Mouse (Mus musculus) liver, embryonic 11.5 days (tissue): ENCODE results near the gene Cntnap2. TPM values are rescaled to one million over a fixed set of nuclear protein-coding genes. Genes with fewer than 3 reads are reported as not detected.

Experiments used
- ATAC-seq: fragments of 200-750 bp; cut with Nextera tagmentation; replicated peaks from 2 replicates; pipeline ENCODE4 v1.8.0; 2017; ENCODE audit warnings: moderate number of reproducible peaks, mild to moderate bottlenecking, moderate TSS enrichment, moderate library complexity; ENCODE audit not compliant: low FRiP score
- DNase-seq: peaks from one replicate; pipeline ENCODE4 v3.0.0-alpha.2; 2017; ENCODE audit warnings: low spot score
- H3K27ac ChIP-seq: fragments of 300-500 bp; sonication (generic); 2 replicates; pipeline ENCODE4 v1.5.1; 2014; ENCODE audit warnings: mild to moderate bottlenecking, low read depth, low read length, control low read depth
- H3K27me3 ChIP-seq: fragments of 300-500 bp; sonication (generic); replicated peaks from 2 replicates; pipeline ENCODE4 v1.6.1; 2014; ENCODE audit warnings: low read length, mixed read lengths; ENCODE audit not compliant: control insufficient read depth, insufficient read depth
- H3K36me3 ChIP-seq: fragments of 300-500 bp; sonication (generic); 2 replicates; pipeline ENCODE4 v1.6.1; 2014; ENCODE audit warnings: mild to moderate bottlenecking, low read length, moderate library complexity, mixed read lengths; ENCODE audit not compliant: control insufficient read depth, insufficient read depth
- H3K4me1 ChIP-seq: fragments of 300-500 bp; sonication (generic); replicated peaks from 2 replicates; pipeline ENCODE4 v1.6.1; 2014; ENCODE audit warnings: low read length, mixed read lengths; ENCODE audit not compliant: control insufficient read depth, insufficient read depth
- H3K4me2 ChIP-seq: fragments of 300-500 bp; sonication (generic); 2 replicates; pipeline ENCODE4 v1.6.1; 2014; ENCODE audit warnings: mild to moderate bottlenecking, control low read depth, moderate library complexity
- H3K4me3 ChIP-seq: fragments of 300-500 bp; sonication (generic); 2 replicates; pipeline ENCODE4 v1.5.1; 2014; ENCODE audit warnings: low read depth, low read length, control low read depth
- H3K9ac ChIP-seq: fragments of 300-500 bp; sonication (generic); 2 replicates; pipeline ENCODE4 v1.6.1; 2014; ENCODE audit warnings: low read depth, low read length, control low read depth
- H3K9me3 ChIP-seq: fragments of 300-500 bp; sonication (generic); 2 replicates; pipeline ENCODE4 v1.6.1; 2016; ENCODE audit warnings: low read length, inconsistent platforms, mixed read lengths; ENCODE audit not compliant: control insufficient read depth
- WGBS: fragments of 180-500 bp; shearing (Covaris S2); extraction: QIAGEN DNeasy Blood & Tissue Kit; methylation state at CpG from one replicate; pipeline ENCODE4 v1.1.7; 2014; 5-methylcytosine and 5-hydroxymethylcytosine counted together
- polyA plus RNA-seq: library from polyadenylated mRNA; unstranded; fragments of >200 nt; fragmentation: Nextera tagmentation; extraction: Ambion mirVana; gene quantifications from 2 replicates; pipeline ENCODE4 v1.2.1, GENCODE M21; 2014

The Cntnap2 gene
- polyA plus RNA-seq, 1 experiment from 2014 or later: 1.2 TPM

DNA sequence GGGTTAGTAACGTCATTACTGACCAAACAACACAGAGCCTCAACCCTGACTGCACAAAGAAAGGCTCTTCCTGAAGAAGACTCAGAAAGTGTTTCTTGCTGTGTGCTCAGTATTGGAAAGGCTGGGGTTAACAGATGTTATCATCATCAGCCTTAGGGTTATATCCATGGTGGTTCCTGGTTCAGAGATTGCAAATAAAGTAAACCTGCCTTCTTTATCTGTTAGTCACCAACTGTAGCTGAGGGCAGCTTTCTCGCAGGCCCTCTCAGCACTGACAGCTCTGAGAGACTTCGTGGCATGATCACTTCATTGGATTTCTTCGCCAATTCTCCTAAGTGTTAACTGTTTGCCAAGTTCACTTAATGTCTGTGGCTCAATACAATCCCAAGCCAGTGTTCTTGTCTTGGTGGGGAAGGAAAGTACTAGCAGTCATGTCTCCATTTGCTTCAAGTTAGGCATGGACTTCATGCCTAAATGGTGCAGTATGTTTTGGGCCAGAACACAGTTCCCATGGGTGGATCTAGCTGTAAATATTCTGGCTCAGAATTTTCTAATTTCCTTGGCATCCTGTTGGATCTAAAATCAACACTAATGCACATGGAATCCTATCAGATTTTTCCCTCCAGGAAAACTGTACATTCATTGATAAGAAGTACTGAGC lies 2197.2 kb downstream of the Cntnap2 start:
- no peak overlapping the region for H3K4me3 ChIP-seq
- no peak overlapping the region for H3K4me2 ChIP-seq
- H3K27me3 ChIP-seq: no peaks in the 10 kb centered on the region
- DNase-seq (no peak), ATAC-seq (no peak)
- no peaks in the 10 kb centered on the region for H3K36me3 ChIP-seq
- WGBS: 64% methylated on average over 4 of the region's 4 CpGs
- H3K4me1 ChIP-seq: 0 out of 2 replicates have a peak, but pooled peaks cover 2% of the 10 kb centered on the region
- H3K9me3 ChIP-seq: no peaks in the 10 kb centered on the region
- H3K27ac ChIP-seq: no peak overlapping the region
- H3K9ac ChIP-seq: no peak overlapping the region

DNA sequence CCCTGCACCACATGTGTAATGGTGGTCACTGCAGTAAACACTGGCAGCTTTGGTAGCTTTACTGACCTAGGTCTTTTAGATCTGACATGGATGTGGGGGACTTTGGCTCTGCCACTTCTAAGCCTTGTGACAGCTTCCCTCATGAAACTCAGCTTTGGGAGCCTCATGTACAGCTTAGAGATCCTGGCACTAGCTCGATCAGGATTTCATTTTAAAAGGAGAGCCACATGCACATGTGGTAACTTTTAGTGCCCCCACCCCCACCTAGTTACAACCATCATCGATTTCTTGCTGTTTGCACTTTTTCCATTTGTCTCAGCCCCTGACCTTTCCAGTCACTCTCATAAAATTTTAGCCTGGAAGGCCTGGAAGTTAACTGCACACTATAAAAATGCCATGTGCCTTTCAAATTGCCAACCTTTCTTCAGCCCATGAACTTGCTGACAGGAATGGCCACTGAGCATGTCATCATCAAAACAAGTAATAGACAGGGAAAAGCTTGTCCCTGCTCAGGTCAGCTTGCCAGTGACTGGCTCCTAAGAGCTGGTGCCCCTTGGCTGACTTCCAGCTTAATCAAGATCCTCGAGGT lies 2197.9 kb downstream of the Cntnap2 start:
- Histone ChIP-seq H3K27ac (no peak overlapping the region), H3K9me3 (no peaks in the 10 kb centered on the region), H3K27me3 (no peaks in the 10 kb centered on the region), H3K4me3 (no peak overlapping the region), H3K36me3 (no peaks in the 10 kb centered on the region), H3K9ac (no peak overlapping the region), H3K4me2 (no peak overlapping the region), H3K4me1 (0 out of 2 replicates have a peak, but pooled peaks cover 2% of the 10 kb centered on the region)
- 57% methylated on average over 3 of the region's 3 CpGs for WGBS
- DNase-seq (no peak), ATAC-seq (no peak)

- no peak for ATAC-seq
Observed at GRCm38 (mm10) chr6:47259626-47260114, 2200.5 kb downstream of the Cntnap2 start.

DNA sequence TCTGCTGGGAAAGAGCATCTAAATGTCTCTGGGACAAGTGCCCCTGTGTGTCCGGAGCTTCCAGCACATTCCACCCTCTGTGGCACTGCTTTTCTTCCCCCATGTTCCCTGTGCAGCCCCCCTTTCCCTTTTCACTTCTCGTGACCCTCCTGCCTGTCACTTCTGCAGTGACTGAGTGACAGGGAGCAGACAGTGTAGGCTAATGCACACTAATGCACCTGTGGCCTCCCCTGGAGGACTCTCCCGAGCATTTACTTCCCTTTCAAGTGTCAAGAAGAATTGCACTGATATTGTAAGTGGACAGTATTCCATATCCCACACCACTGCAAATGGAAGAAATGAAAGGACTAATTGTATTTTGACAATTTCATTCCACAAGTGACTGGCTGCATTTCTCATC lies 2208.1 kb downstream of the Cntnap2 start:
- Histone ChIP-seq H3K9ac (no peak overlapping the region), H3K27me3 (no peaks in the 10 kb centered on the region), H3K27ac (no peak overlapping the region), H3K4me1 (no peaks in the 10 kb centered on the region), H3K36me3 (no peaks in the 10 kb centered on the region), H3K4me2 (no peak overlapping the region), H3K4me3 (no peak overlapping the region), H3K9me3 (no peaks in the 10 kb centered on the region)
- DNase-seq (no peak), ATAC-seq (no peak)
- 50% methylated on average over 3 of the region's 3 CpGs for WGBS

More at GRCm38 (mm10) chr6:47259626-47260114, 2200.5 kb downstream of the Cntnap2 start:
- Histone ChIP-seq H3K27me3 (no peaks in the 10 kb centered on the region), H3K4me2 (no peak overlapping the region), H3K4me1 (0 out of 2 replicates have a peak, but pooled peaks cover 2% of the 10 kb centered on the region), H3K36me3 (no peaks in the 10 kb centered on the region), H3K4me3 (no peak overlapping the region), H3K9me3 (no peaks in the 10 kb centered on the region), H3K9ac (peak overlapping the region; percentile 16; the same call in 1 of the 2 replicates), H3K27ac (no peak overlapping the region)
- WGBS: 25% methylated on average over 3 of the region's 3 CpGs
- DNase-seq: no peak

- 66% methylated on average over 3 of the region's 3 CpGs for WGBS
- H3K27me3 ChIP-seq: no peaks in the 10 kb centered on the region
- no peaks in the 10 kb centered on the region for H3K9me3 ChIP-seq
- no peak for ATAC-seq
- no peak overlapping the region for H3K4me3 ChIP-seq
- no peaks in the 10 kb centered on the region for H3K4me1 ChIP-seq
- no peak for DNase-seq
- H3K4me2 ChIP-seq: no peak overlapping the region
- no peak overlapping the region for H3K9ac ChIP-seq
- no peaks in the 10 kb centered on the region for H3K36me3 ChIP-seq
- H3K27ac ChIP-seq: no peak overlapping the region
Observed at GRCm38 (mm10) chr6:47269455-47269854, 2210.3 kb downstream of the Cntnap2 start.

GRCm38 (mm10) chr6:47271576-47271975 lies 2212.4 kb downstream of the Cntnap2 start:
- no peaks in the 10 kb centered on the region for H3K36me3 ChIP-seq
- no peak overlapping the region for H3K4me3 ChIP-seq
- no peaks in the 10 kb centered on the region for H3K27me3 ChIP-seq
- no peak overlapping the region for H3K27ac ChIP-seq
- no peaks in the 10 kb centered on the region for H3K4me1 ChIP-seq
- 69% methylated on average over 3 of the region's 3 CpGs for WGBS
- ATAC-seq (no peak), DNase-seq (no peak)
- no peaks in the 10 kb centered on the region for H3K9me3 ChIP-seq
- H3K4me2 ChIP-seq: no peak overlapping the region
- H3K9ac ChIP-seq: no peak overlapping the region

DNA sequence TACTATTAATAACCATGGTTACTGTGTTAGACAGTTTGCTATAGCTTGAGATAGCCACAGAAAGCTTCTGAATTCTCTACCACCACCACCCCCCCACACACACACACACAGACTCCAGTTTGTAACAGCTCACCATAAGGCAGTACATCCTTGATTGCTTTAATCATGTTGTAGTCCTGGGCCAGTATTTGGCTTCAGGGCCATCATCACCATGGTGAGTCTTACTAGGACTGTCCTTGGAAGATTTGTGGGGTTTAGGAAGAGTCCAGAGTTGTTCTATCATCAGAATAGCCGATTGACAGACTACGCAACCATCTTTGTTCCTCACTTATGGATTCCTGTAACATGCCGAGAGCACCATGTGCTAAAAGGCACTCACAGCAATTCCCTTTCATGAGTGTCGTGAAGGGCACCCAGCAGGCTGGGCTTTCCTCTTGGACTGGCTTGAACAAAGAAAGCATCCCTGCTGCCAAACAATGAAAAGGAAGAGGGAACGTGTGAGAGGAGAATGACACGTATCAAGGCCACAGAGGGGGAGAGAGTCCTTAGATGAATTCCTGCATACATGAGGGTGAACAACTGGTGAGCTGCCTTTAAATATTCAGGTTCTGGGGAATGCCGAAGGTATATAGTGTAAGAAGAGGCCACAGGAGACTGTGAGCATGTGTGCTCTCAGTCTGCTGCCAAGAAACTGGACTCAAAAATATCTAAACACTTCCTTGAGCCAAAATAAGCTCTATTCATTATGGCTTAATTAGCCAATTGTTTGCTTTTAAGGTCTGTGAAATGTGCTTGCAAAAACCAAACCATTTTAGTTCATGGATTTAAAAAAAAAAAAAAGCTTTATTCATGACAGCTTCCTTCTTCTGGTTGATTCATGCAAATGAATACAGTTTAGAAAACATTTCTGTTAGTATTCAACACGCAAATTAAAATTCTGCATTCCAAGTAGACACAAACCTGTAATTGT lies 2213.7 kb downstream of the Cntnap2 start:
- Histone ChIP-seq H3K9ac (no peak overlapping the region), H3K9me3 (no peaks in the 10 kb centered on the region), H3K36me3 (no peaks in the 10 kb centered on the region), H3K4me2 (no peak overlapping the region), H3K4me1 (no peaks in the 10 kb centered on the region), H3K27ac (no peak overlapping the region), H3K4me3 (no peak overlapping the region), H3K27me3 (no peaks in the 10 kb centered on the region)
- no peak for DNase-seq
- ATAC-seq: no peak
- 82% methylated on average over 8 of the region's 8 CpGs for WGBS

DNA sequence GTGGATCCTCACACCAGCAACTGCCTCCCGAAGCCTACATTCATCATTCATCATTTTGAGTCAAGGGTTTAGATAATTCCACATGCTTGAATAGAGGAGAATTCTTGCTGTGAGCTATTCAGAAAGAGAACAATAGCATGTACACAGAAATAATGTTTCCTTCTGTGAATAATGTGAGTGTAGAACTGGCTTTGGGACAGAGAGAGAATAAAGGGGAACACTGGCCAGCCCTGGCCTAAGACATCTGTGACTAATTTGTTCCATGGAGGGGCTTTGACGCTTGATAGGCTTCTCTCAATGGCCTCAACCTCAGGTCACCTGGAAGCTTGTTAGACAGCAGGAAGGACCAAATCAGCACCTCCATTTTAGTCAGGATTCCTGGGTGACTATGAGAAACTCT lies 2215.9 kb downstream of the Cntnap2 start:
- H3K36me3 ChIP-seq: no peaks in the 10 kb centered on the region
- WGBS: 58% methylated on average over 2 of the region's 2 CpGs
- no peak overlapping the region for H3K27ac ChIP-seq
- no peaks in the 10 kb centered on the region for H3K27me3 ChIP-seq
- DNase-seq (no peak), ATAC-seq (no peak)
- no peak overlapping the region for H3K9ac ChIP-seq
- H3K4me3 ChIP-seq: no peak overlapping the region
- no peaks in the 10 kb centered on the region for H3K4me1 ChIP-seq
- H3K9me3 ChIP-seq: no peaks in the 10 kb centered on the region
- H3K4me2 ChIP-seq: no peak overlapping the region
